Mouse (Mus musculus) liver, embryonic 16.5 days (tissue): ENCODE data around the gene Lrrc45. TPM values are rescaled to one million over a fixed set of nuclear protein-coding genes. Genes with fewer than 3 reads are reported as not detected.

ENCODE experiments used
- ATAC-seq: fragments of 200-750 bp; cut with Nextera tagmentation; 2 replicates; pipeline ENCODE4 v1.8.0; 2017; ENCODE audit warnings: low read depth, mild to moderate bottlenecking, moderate number of reproducible peaks, moderate library complexity
- H3K27ac ChIP-seq: fragments of 300-500 bp; sonication (generic); 2 replicates; pipeline ENCODE4 v1.5.1; 2014; ENCODE audit warnings: mild to moderate bottlenecking, low read length
- H3K27me3 ChIP-seq: fragments of 300-500 bp; sonication (generic); 2 replicates; pipeline ENCODE4 v1.6.1; 2014; ENCODE audit warnings: low read depth, low read length, mixed read lengths; ENCODE audit not compliant: control insufficient read depth, insufficient read depth
- H3K36me3 ChIP-seq: fragments of 300-500 bp; sonication (generic); 2 replicates; pipeline ENCODE4 v1.6.1; 2014; ENCODE audit warnings: mild to moderate bottlenecking; ENCODE audit not compliant: control insufficient read depth, insufficient read depth
- H3K4me1 ChIP-seq: fragments of 300-500 bp; sonication (generic); 2 replicates; pipeline ENCODE4 v1.6.1; 2014; ENCODE audit warnings: low read depth, low read length, mixed read lengths; ENCODE audit not compliant: control insufficient read depth
- H3K4me2 ChIP-seq: fragments of 300-500 bp; sonication (generic); 2 replicates; pipeline ENCODE4 v1.6.1; 2014; ENCODE audit warnings: low read depth, low read length, mixed read lengths
- H3K4me3 ChIP-seq: fragments of 300-500 bp; sonication (generic); 2 replicates; pipeline ENCODE4 v1.5.1; 2014; ENCODE audit warnings: low read depth, mild to moderate bottlenecking, low read length
- H3K9ac ChIP-seq: fragments of 300-500 bp; sonication (generic); 2 replicates; pipeline ENCODE4 v1.6.1; 2014; ENCODE audit warnings: low read depth, low read length
- H3K9me3 ChIP-seq: fragments of 300-500 bp; sonication (generic); replicated peaks from 2 replicates; pipeline ENCODE4 v1.6.1; 2016; ENCODE audit warnings: low read length; ENCODE audit not compliant: control insufficient read depth
- WGBS: fragments of 180-500 bp; shearing (Covaris S2); extraction: QIAGEN DNeasy Blood & Tissue Kit; methylation state at CpG from one replicate; pipeline ENCODE4 v1.1.7; 2014; ENCODE audit not compliant: insufficient replicate concordance; 5-methylcytosine and 5-hydroxymethylcytosine counted together
- polyA plus RNA-seq: library from polyadenylated mRNA; unstranded; fragments of >200 nt; fragmentation: Nextera tagmentation; extraction: Ambion mirVana; gene quantifications from 2 replicates; pipeline ENCODE4 v1.2.1, GENCODE M21; 2015

Gene Lrrc45
- polyA plus RNA-seq, 1 experiment from 2014 or later: 9.7 TPM

DNA sequence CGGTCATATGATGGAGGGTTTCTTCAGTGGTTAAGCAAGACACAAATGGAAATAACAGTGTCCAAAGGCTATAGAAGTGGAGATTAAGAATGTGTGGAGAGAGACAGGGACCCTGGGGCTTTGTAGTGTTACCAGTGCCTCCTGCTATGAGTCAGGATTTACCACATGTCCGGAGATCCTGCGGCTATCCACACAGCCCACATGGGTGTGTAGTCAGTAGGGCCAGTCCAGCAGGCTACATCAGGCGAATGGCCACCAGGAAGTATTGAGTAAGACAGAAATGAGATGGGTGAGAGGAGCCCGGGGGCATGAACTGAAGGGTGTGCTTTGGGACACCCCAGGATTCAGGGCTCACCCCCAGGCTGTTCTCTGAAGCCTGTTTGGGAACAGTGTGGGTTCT, 31.0 kb upstream of the Lrrc45 start:
- 69% methylated on average over 5 of the region's 5 CpGs for WGBS
- Histone ChIP-seq H3K9ac (no peak overlapping the region), H3K9me3 (no peaks in the 10 kb centered on the region), H3K36me3 (0 out of 2 replicates have a peak, but pooled peaks cover 2% of the 10 kb centered on the region), H3K27me3 (no peaks in the 10 kb centered on the region), H3K4me2 (no peak overlapping the region), H3K27ac (no peak overlapping the region), H3K4me1 (peaks cover 3% of the 10 kb centered on the region; the same call in 1 of the 2 replicates), H3K4me3 (no peak overlapping the region)
- no peak for ATAC-seq

DNA sequence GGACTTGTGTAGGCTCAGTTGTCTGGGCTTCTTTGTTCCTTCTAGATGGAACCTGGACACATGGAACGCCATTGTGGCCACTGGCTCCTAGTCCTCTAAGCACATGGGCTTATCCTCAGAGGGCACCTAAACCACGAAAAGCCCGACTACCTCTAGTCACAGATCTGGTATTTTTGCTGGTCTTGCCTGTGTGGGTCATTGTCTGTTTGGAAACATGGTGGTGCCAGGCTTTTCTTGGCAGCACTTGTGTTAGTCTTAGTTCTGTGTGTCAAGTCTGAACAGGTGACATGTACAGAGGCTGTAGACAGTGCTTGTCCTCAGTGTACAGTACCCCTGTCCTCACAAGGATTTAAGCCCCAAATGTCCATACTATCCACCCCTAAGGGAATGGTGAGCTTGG, 30.2 kb upstream of the Lrrc45 start:
- Histone ChIP-seq H3K9ac (no peak overlapping the region), H3K9me3 (no peaks in the 10 kb centered on the region), H3K4me3 (no peak overlapping the region), H3K27me3 (no peaks in the 10 kb centered on the region), H3K4me2 (no peak overlapping the region), H3K27ac (no peak overlapping the region), H3K4me1 (peaks cover 3% of the 10 kb centered on the region; the same call in 1 of the 2 replicates), H3K36me3 (0 out of 2 replicates have a peak, but pooled peaks cover 2% of the 10 kb centered on the region)
- ATAC-seq: no peak
- 53% methylated on average over 3 of the region's 3 CpGs for WGBS

DNA sequence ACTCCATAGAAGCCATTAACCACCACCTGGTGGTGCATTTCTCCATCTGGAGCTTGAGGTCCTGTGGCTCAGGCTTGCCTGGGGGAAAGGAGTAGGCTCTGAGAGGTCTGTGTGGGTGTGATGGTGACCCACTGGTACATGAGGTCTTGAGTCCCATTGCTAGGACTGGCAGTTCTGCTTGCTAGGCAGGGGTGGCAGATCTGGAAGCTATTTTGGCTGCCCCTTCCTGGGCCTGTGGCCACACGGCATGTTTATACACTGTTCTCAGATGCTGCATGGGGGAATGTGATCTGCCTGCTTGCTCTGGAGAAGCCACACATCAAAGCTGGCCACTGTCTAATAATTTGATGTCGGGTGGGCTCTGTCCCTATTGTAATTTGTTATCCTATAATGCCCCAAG, 29.6 kb upstream of the Lrrc45 start:
- Histone ChIP-seq H3K9me3 (no peaks in the 10 kb centered on the region), H3K27ac (no peak overlapping the region), H3K36me3 (0 out of 2 replicates have a peak, but pooled peaks cover 2% of the 10 kb centered on the region), H3K9ac (no peak overlapping the region), H3K4me3 (no peak overlapping the region), H3K4me1 (peaks cover 3% of the 10 kb centered on the region; the same call in 1 of the 2 replicates), H3K27me3 (no peaks in the 10 kb centered on the region), H3K4me2 (no peak overlapping the region)
- ATAC-seq: no peak
- 66% methylated on average over 2 of the region's 2 CpGs for WGBS

DNA sequence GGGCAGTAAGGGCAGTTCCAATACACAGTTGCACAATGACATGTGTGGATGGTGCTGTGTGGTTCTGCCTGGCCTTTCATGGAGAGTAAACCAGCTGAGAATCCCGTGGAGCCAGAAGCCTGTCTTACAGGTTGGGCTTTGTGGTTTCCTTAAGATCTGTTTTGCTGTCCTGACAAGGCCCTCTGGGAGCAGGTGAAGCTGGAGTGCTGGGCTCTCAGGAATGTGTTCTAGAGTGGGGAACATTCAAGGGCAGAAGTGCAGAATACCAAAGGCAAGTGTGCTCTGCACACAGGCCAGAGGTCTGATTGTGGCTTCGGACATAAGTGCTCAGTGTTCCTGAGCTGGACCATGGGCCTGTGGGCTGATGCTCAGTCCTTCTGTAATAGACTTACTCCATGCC, 29.1 kb upstream of the Lrrc45 start:
- Histone ChIP-seq H3K9ac (no peak overlapping the region), H3K36me3 (0 out of 2 replicates have a peak, but pooled peaks cover 2% of the 10 kb centered on the region)

DNA sequence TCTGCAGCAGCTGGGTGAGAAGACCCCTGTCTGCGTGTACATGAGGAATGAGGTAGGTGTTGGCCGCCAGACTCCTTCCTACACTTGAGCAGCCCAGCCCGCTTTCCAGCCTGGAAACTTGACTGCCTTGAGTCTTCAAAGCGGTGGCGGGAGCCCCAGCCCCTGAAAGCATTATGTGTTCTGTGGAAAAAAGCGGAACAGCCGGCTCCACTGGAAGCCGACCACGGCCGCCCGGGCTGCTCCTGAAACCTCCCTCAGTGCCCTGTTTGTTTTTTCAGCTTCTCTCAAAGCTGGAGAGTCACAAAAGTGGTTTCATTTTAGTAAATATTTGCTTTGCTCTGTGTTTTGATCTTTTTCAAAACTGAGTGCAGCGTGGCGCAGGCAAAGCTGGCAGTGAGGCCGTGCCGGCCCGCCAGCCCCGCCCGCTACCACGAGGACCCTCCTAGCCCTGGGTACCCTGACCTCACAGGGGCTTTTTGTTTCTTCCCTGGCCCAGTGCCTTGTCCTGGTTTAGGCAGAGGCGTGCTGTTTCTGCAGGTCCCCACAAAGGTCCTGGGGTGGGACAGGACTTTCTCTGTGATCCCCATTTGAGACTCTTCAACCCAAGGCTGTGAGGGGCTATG, 27.0 kb upstream of the Lrrc45 start:
- Histone ChIP-seq H3K4me2 (no peak overlapping the region), H3K9me3 (no peaks in the 10 kb centered on the region), H3K36me3 (no peaks in the 10 kb centered on the region), H3K27ac (no peak overlapping the region), H3K27me3 (no peaks in the 10 kb centered on the region), H3K4me3 (no peak overlapping the region), H3K9ac (no peak overlapping the region), H3K4me1 (peaks cover 3% of the 10 kb centered on the region; the same call in 1 of the 2 replicates)
- 76% methylated on average over 20 of the region's 20 CpGs for WGBS
- ATAC-seq: no peak

More for the DNA sequence above, 29.1 kb upstream of the Lrrc45 start:
- no peaks in the 10 kb centered on the region for H3K27me3 ChIP-seq
- H3K9me3 ChIP-seq: no peaks in the 10 kb centered on the region
- peaks cover 3% of the 10 kb centered on the region; the same call in 1 of the 2 replicates for H3K4me1 ChIP-seq
- H3K4me3 ChIP-seq: no peak overlapping the region
- ATAC-seq: no peak
- no peak overlapping the region for H3K4me2 ChIP-seq
- WGBS: 71% methylated on average over 2 of the region's 2 CpGs
- H3K27ac ChIP-seq: no peak overlapping the region

DNA sequence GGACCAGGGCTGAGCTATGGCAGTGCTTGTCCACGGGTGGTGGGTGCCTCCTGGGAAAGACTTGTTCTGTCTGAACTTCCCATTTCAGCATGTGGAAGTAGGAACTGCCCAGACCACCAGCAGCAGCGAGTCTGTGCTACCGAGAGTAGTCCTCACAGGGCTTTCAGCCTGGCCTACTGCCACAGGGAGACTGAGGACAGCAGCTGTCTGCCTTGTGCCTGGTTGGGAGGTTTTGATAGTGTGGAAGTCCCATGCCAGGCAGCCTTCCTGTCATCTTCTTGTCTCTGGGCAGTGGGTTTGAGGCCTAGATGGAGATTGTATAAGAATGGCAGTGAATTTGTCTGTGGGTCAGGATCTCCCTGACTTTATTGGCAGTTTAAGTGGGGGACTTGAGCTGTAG, 24.4 kb upstream of the Lrrc45 start:
- no peak for ATAC-seq
- 50% methylated on average over 3 of the region's 3 CpGs for WGBS
- no peak overlapping the region for H3K4me2 ChIP-seq
- H3K4me3 ChIP-seq: no peak overlapping the region
- H3K27ac ChIP-seq: no peak overlapping the region
- peaks cover 3% of the 10 kb centered on the region; the same call in 1 of the 2 replicates for H3K4me1 ChIP-seq
- no peaks in the 10 kb centered on the region for H3K9me3 ChIP-seq
- H3K27me3 ChIP-seq: no peaks in the 10 kb centered on the region
- no peaks in the 10 kb centered on the region for H3K36me3 ChIP-seq
- no peak overlapping the region for H3K9ac ChIP-seq

DNA sequence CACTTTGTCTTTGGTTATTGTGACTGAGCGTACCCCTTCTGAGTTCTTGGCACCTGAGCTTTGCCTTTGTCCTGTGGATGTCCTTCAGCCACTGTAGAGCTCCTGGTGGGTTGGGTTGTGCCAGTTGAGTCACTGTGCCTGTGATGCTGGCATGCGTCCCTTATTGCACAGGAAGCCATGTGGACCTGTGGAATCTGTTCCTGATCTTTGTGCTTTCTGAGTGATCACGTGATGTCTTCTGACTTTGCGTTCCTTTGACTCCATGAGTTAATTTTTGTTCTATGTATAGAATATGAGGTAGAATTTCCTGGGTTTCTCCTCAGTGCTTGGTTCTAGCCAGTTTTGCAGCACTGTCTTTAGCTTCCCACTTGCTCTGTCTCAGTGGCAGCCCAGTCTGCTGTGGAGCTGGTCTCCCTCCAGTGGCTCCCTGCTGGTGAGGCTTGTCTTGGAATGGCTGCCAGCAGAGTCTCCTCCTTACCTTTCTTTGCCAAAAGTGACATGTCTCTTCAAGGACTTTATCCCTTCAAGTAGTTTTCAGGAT, 21.2 kb upstream of the Lrrc45 start:
- H3K27ac ChIP-seq: no peak overlapping the region
- 74% methylated on average over 4 of the region's 4 CpGs for WGBS

DNA sequence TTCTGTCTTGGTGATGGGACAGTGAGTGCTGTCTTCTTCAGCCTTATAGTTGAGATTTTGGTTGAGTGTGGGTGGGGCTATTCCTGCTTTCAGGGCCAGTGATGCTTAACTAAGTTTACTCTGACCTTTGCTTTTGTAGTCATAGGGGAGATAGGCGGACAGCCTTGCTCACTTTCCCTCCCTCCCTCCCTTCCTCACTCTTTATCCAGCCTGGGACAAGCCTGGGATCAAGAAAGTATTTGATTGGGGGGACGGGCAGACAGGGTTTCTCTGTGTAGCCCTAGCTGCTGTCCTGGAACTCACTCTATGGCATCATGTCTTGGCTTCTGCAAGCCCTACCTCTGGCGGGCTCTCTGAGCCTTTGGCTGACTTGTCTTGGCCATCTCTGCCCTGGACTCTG, 20.3 kb upstream of the Lrrc45 start:
- ATAC-seq: no peak
- Histone ChIP-seq H3K27me3 (no peaks in the 10 kb centered on the region), H3K4me2 (no peak overlapping the region), H3K36me3 (no peaks in the 10 kb centered on the region; the same call in 1 of the 2 replicates), H3K9me3 (no peaks in the 10 kb centered on the region), H3K27ac (no peak overlapping the region), H3K9ac (no peak overlapping the region), H3K4me1 (no peaks in the 10 kb centered on the region), H3K4me3 (no peak overlapping the region)
- 61% methylated on average over 3 of the region's 3 CpGs for WGBS

More for the DNA sequence above, 21.2 kb upstream of the Lrrc45 start:
- H3K4me3 ChIP-seq: no peak overlapping the region
- no peaks in the 10 kb centered on the region for H3K27me3 ChIP-seq
- H3K4me2 ChIP-seq: no peak overlapping the region
- no peaks in the 10 kb centered on the region; the same call in 1 of the 2 replicates for H3K36me3 ChIP-seq
- no peaks in the 10 kb centered on the region for H3K9me3 ChIP-seq
- ATAC-seq: no peak
- no peaks in the 10 kb centered on the region for H3K4me1 ChIP-seq
- H3K9ac ChIP-seq: no peak overlapping the region

DNA sequence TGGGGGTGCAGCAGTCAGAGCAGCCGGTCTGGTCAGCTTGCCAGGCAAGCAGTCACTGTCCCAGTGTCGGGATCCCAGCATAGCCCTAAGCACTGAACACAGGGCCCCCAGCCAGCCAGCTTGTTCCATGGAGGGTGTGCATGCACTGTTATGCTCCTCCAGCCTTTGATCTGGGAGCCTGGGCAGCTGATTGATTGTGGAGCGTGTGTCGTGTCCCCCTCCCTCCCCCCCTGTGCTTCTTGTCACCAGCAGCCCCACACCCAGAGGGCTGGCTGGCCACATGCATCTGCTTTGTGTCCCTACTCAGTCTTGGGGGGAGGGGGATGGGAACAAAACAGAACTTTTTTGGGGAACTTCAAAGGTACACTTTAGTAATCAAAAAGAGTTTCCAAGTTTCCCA, 18.5 kb upstream of the Lrrc45 start:
- Histone ChIP-seq H3K4me2 (no peak overlapping the region), H3K4me3 (no peak overlapping the region), H3K9me3 (no peaks in the 10 kb centered on the region), H3K27ac (no peak overlapping the region), H3K4me1 (no peaks in the 10 kb centered on the region), H3K9ac (no peak overlapping the region), H3K27me3 (no peaks in the 10 kb centered on the region), H3K36me3 (no peaks in the 10 kb centered on the region; the same call in 1 of the 2 replicates)
- 62% methylated on average over 4 of the region's 4 CpGs for WGBS
- ATAC-seq: no peak
